25 mouse cellular contexts compared by ENCODE assay signal in genomic region chr13:48618890-48619289, GRCm38 (mm10). TPM values are rescaled to one million over a fixed set of nuclear protein-coding genes. Genes with fewer than 3 reads are reported as not detected.
DNase-seq lines count a peak whose midpoint lies in the region; ATAC-seq and TF ChIP-seq lines count a peak whose summit lies in the region.
"Had no signal": no experiment of that assay in that cellular context is flagged by ENCODE, and none has a peak within 500 bp of the region (broad histone marks: within the 10 kb centered on the region; RNA-seq: fewer than 3 reads in every experiment).

No protein-coding gene starts in this region.

- H3K4me1 ChIP-seq in embryonic facial prominence, embryonic 13.5 days = peaks cover 22% of the 10 kb centered on the region
- peaks cover 17% of the 10 kb centered on the region for H3K4me1 ChIP-seq in limb, embryonic 14.5 days (ENCODE audit: control insufficient read depth, insufficient read depth, low read length)
- no peaks in the 10 kb centered on the region for H3K4me1 ChIP-seq in neural tube, embryonic 15.5 days
- H3K4me1 ChIP-seq: forebrain, embryonic 10.5 days; heart, embryonic 10.5 days; heart, embryonic 15.5 days had no signal

- peaks cover 13% of the 10 kb centered on the region for H3K9me3 ChIP-seq in embryonic facial prominence, embryonic 13.5 days
- no peaks in the 10 kb centered on the region for H3K9me3 ChIP-seq in limb, embryonic 14.5 days (ENCODE audit: control insufficient read depth, low read length)
- H3K9me3 ChIP-seq in neural tube, embryonic 15.5 days (replicated peaks) = no peaks in the 10 kb centered on the region

- H3K36me3 ChIP-seq in embryonic facial prominence, embryonic 13.5 days = peaks cover 10% of the 10 kb centered on the region
- no peaks in the 10 kb centered on the region for H3K36me3 ChIP-seq in limb, embryonic 14.5 days (ENCODE audit: control insufficient read depth, insufficient read depth, low read length)
- H3K36me3 ChIP-seq in neural tube, embryonic 15.5 days = peaks cover 4% of the 10 kb centered on the region; the same call in 1 of the 2 replicates
- H3K36me3 ChIP-seq: G1E; heart, embryonic 15.5 days had no signal

- peak overlapping the region; percentile 14; the same call in 1 of the 2 replicates for H3K4me2 ChIP-seq in embryonic facial prominence, embryonic 13.5 days
- H3K4me2 ChIP-seq in limb, embryonic 14.5 days (replicated peaks; ENCODE audit: low read depth, low read length, severe bottlenecking) = no peak overlapping the region
- H3K4me2 ChIP-seq in neural tube, embryonic 15.5 days = no peak overlapping the region
- H3K4me2 ChIP-seq: heart, embryonic 15.5 days; hindbrain, embryonic 13.5 days had no signal

- H3K27ac ChIP-seq in embryonic facial prominence, embryonic 13.5 days = peak overlapping the region; percentile 78
- H3K27ac ChIP-seq in limb, embryonic 14.5 days (replicated peaks; ENCODE audit: low read depth, low read length) = 0 out of 2 replicates have a peak overlapping the region, but pooled peaks have one; percentile 33
- H3K27ac ChIP-seq in neural tube, embryonic 15.5 days (replicated peaks) = no peak overlapping the region
- H3K27ac ChIP-seq: forebrain, embryonic 10.5 days; gastrocnemius, adult 2 months; heart, embryonic 10.5 days; heart, embryonic 15.5 days; hindbrain, embryonic 13.5 days; hindbrain, postnatal 0 days had no signal

- no peak overlapping the region for H3K9ac ChIP-seq in embryonic facial prominence, embryonic 13.5 days
- no peak overlapping the region for H3K9ac ChIP-seq in limb, embryonic 14.5 days (ENCODE audit: low read depth, low read length, severe bottlenecking)
- H3K9ac ChIP-seq in neural tube, embryonic 15.5 days (replicated peaks) = no peak overlapping the region
- H3K9ac ChIP-seq: heart, embryonic 15.5 days; hindbrain, embryonic 13.5 days had no signal

- no peaks in the 10 kb centered on the region for H3K27me3 ChIP-seq in embryonic facial prominence, embryonic 13.5 days
- H3K27me3 ChIP-seq in limb, embryonic 14.5 days (ENCODE audit: control insufficient read depth, insufficient read depth, low read length) = no peaks in the 10 kb centered on the region
- no peaks in the 10 kb centered on the region for H3K27me3 ChIP-seq in neural tube, embryonic 15.5 days (replicated peaks)
- H3K27me3 ChIP-seq: heart, embryonic 15.5 days; hindbrain, embryonic 13.5 days had no signal

- ATAC-seq in embryonic facial prominence, embryonic 13.5 days (ENCODE audit: insufficient number of reproducible peaks, insufficient read depth, low FRiP score, low TSS enrichment, low read depth) = no peak
- no peak for ATAC-seq in limb, embryonic 14.5 days (ENCODE audit: low FRiP score, low read depth)
- no peak for ATAC-seq in neural tube, embryonic 15.5 days (ENCODE audit: low FRiP score)
- ATAC-seq: CD4-positive, CD25-positive, alpha-beta regulatory T cell, adult 4 months; forebrain, embryonic 14.5 days; hindbrain, postnatal 0 days had no signal

- WGBS in embryonic facial prominence, embryonic 13.5 days = 29% methylated on average over 4 of the region's 4 CpGs
- 35% methylated on average over 4 of the region's 4 CpGs for WGBS in limb, embryonic 14.5 days
- 92% methylated on average over 4 of the region's 4 CpGs for WGBS in neural tube, embryonic 15.5 days

- H3K4me3 ChIP-seq in embryonic facial prominence, embryonic 13.5 days = no peak overlapping the region
- H3K4me3 ChIP-seq in limb, embryonic 14.5 days (replicated peaks; ENCODE audit: low read length) = no peak overlapping the region
- H3K4me3 ChIP-seq in neural tube, embryonic 15.5 days (replicated peaks) = no peak overlapping the region
- H3K4me3 ChIP-seq: erythroblast, embryonic 14.5 days; forebrain, embryonic 10.5 days; gastrocnemius, adult 2 months; heart, embryonic 10.5 days; heart, embryonic 15.5 days; hindbrain, embryonic 13.5 days had no signal

- peak; percentile 39 for DNase-seq in embryo, embryonic 11 days
- DNase-seq in embryo, embryonic 10 days (ENCODE audit: low spot score) = no peak
- DNase-seq in NIH3T3 (ENCODE audit: low read depth) = peak; percentile 15
- peak; percentile 19 for DNase-seq in limb, embryonic 14.5 days (ENCODE audit: low spot score)
- no peak for DNase-seq in right cerebral cortex, postnatal 4 days
- DNase-seq: adrenal gland, postnatal 10 days; B cell, adult 2 months; cerebellum, adult 11 months; cerebellum, adult 8-10 months; cerebellum, postnatal 14 days; gastrocnemius, adult 2 months; gastrocnemius, postnatal 25 days; heart, adult 18-20 months; heart, postnatal 14 days had no signal

- TF ChIP-seq POLR2A in limb, embryonic 14.5 days (IDR thresholded peaks at IDR 0.05; ENCODE audit: borderline replicate concordance, extremely low read depth, insufficient read depth, insufficient read length) = no peak

RNA-seq across cellular contexts. Expression of gene Ptpdc1, which starts 6.6 kb away (rescaled TPM):
- 21.2 and 27.2 TPM in 2 replicates for polyA plus RNA-seq in embryonic facial prominence, embryonic 13.5 days (2015; fragmentation: Nextera tagmentation; extraction: Ambion mirVana)
- 16.3 and 16.7 TPM in 2 replicates for polyA plus RNA-seq in limb, embryonic 14.5 days (2012; rRNA removed)
- polyA plus RNA-seq in limb, embryonic 14.5 days (2014; fragmentation: Nextera tagmentation; extraction: Ambion mirVana) = 20.2 and 21.3 TPM in 2 replicates
- 15.2 and 17.5 TPM in 2 replicates for polyA plus RNA-seq in neural tube, embryonic 15.5 days (2015; fragmentation: Nextera tagmentation; extraction: Ambion mirVana)
- polyA plus RNA-seq: erythroblast, embryonic 14.5 days; G1E had no signal

RNA-seq across cellular contexts. Expression of gene Barx1, which starts 43.9 kb away (rescaled TPM):
- 14.5 and 15.1 TPM in 2 replicates for polyA plus RNA-seq in embryonic facial prominence, embryonic 13.5 days (2015; fragmentation: Nextera tagmentation; extraction: Ambion mirVana)
- polyA plus RNA-seq in limb, embryonic 14.5 days (2012; rRNA removed) = 10.0 and 11.3 TPM in 2 replicates
- 5.4 and 8.7 TPM in 2 replicates for polyA plus RNA-seq in limb, embryonic 14.5 days (2014; fragmentation: Nextera tagmentation; extraction: Ambion mirVana)
- polyA plus RNA-seq in neural tube, embryonic 15.5 days (2015; fragmentation: Nextera tagmentation; extraction: Ambion mirVana) = 0.14 and 0.80 TPM in 2 replicates
- polyA plus RNA-seq: CD4-positive, CD25-positive, alpha-beta regulatory T cell, adult 4 months; erythroblast, embryonic 14.5 days; forebrain, embryonic 14.5 days; G1E; hindbrain, embryonic 13.5 days; hindbrain, postnatal 0 days had no signal

Comparison
In these comparisons a context has a peak if more than half of its experiments do, and no peak if none do; other contexts are left out.
1. DNase-seq: peak in embryo, embryonic 11 days (single experiment), NIH3T3 (single experiment) and limb, embryonic 14.5 days (single experiment); none in embryo, embryonic 10 days (single experiment) and right cerebral cortex, postnatal 4 days (single experiment).